Mouse (Mus musculus): ENCODE results near the gene Gm45062. TPM values are rescaled to one million over a fixed set of nuclear protein-coding genes. Genes with fewer than 3 reads are reported as not detected.

Gm45062 gene
- 10 to 100 TPM; 57.3 to 62.9 TPM for polyA plus RNA-seq (2017; shearing (Covaris generic))

GRCm38 (mm10) chr6:8259004-8259666, at the start of gene Gm45062, which contains the start of the genes Rpa3 and Umad1:
Gene Gm45062, plus strand, starts transcription at chr6:8259450.
Gene Rpa3, minus strand, starts transcription at chr6:8259173.
Gene Umad1, plus strand, starts transcription at chr6:8259288.
- peak; percentile 97 for ATAC-seq

- ATAC-seq, result peak; percentile 22
Observed at GRCm38 (mm10) chr6:8209866-8210186, 49.4 kb upstream of the Gm45062 start.

GRCm38 (mm10) chr6:8210661-8211060, 48.6 kb upstream of the Gm45062 start:
- no peak for ATAC-seq

- ATAC-seq, result no peak
Observed at GRCm38 (mm10) chr6:8227035-8227434, 32.2 kb upstream of the Gm45062 start.

GRCm38 (mm10) chr6:8228596-8228995, 30.7 kb upstream of the Gm45062 start:
- ATAC-seq, result no peak

- no peak for ATAC-seq
Observed at GRCm38 (mm10) chr6:8258316-8258715, 934 bp upstream of the Gm45062 start.

- peak; percentile 43 for ATAC-seq
Observed at GRCm38 (mm10) chr6:8259667-8260044, 406 bp downstream of the Gm45062 start.

- ATAC-seq, result no peak
Observed at GRCm38 (mm10) chr6:8271047-8271446, 11.8 kb downstream of the Gm45062 start.

- ATAC-seq, result peak; percentile 77
Observed at GRCm38 (mm10) chr6:8274387-8275054, 15.3 kb downstream of the Gm45062 start.

- ATAC-seq, result peak; percentile 86
Observed at GRCm38 (mm10) chr6:8275098-8275497, 15.8 kb downstream of the Gm45062 start.

GRCm38 (mm10) chr6:8276431-8276830, 17.2 kb downstream of the Gm45062 start:
- ATAC-seq, result no peak

GRCm38 (mm10) chr6:8278426-8279002, 19.3 kb downstream of the Gm45062 start:
- ATAC-seq, result peak; percentile 53

- peak; percentile 53 for ATAC-seq
Observed at GRCm38 (mm10) chr6:8283255-8283654, 24.0 kb downstream of the Gm45062 start.

- no peak for ATAC-seq
Observed at GRCm38 (mm10) chr6:8285401-8285960, 26.2 kb downstream of the Gm45062 start.

- ATAC-seq, result no peak
Observed at GRCm38 (mm10) chr6:8286146-8286545, 26.9 kb downstream of the Gm45062 start.

GRCm38 (mm10) chr6:8288755-8289580, 29.7 kb downstream of the Gm45062 start:
- peak; percentile 41 for ATAC-seq

- ATAC-seq, result no peak
Observed at GRCm38 (mm10) chr6:8294048-8294784, 35.0 kb downstream of the Gm45062 start.

- ATAC-seq, result peak; percentile 69
Observed at GRCm38 (mm10) chr6:8299066-8299863, 40.0 kb downstream of the Gm45062 start.

GRCm38 (mm10) chr6:8307878-8308775, 48.9 kb downstream of the Gm45062 start:
- no peak for ATAC-seq

GRCm38 (mm10) chr6:8312554-8312953, 53.3 kb downstream of the Gm45062 start:
- ATAC-seq, result no peak
